Mouse (Mus musculus) c-Kit-positive CD71-positive TER-119-positive erythroid progenitor cells, embryonic 14.5 days (primary cell): ENCODE data around the gene Mfsd6.

ENCODE experiments used
- DNase-seq: peaks from one replicate; pipeline ENCODE4 v3.0.0-alpha.2; 2013; ENCODE audit warnings: low spot score

Gene Mfsd6

GRCm38 (mm10) chr1:52639090-52639489 lies 88.2 kb downstream of the Mfsd6 start:
- DNase-seq = no peak

GRCm38 (mm10) chr1:52638101-52638500 lies 89.2 kb downstream of the Mfsd6 start:
- no peak for DNase-seq

- DNase-seq = no peak
These were observed 91.3 kb downstream of the Mfsd6 start for GRCm38 (mm10) chr1:52635932-52636331.

GRCm38 (mm10) chr1:52634251-52634650 lies 93.0 kb downstream of the Mfsd6 start:
- no peak for DNase-seq

GRCm38 (mm10) chr1:52631570-52631969 lies 95.7 kb downstream of the Mfsd6 start:
- DNase-seq = no peak

- DNase-seq = peak; percentile 60
These were observed 96.3 kb downstream of the Mfsd6 start for GRCm38 (mm10) chr1:52630937-52631299.

- DNase-seq = peak; percentile 80
These were observed 96.9 kb downstream of the Mfsd6 start, which contains the start of gene Nemp2 for GRCm38 (mm10) chr1:52630248-52630936. Gene Nemp2, plus strand, starts transcription at chr1:52630703.

GRCm38 (mm10) chr1:52620442-52620841 lies 106.8 kb downstream of the Mfsd6 start:
- DNase-seq = no peak

- DNase-seq = no peak
These were observed 109.0 kb downstream of the Mfsd6 start for GRCm38 (mm10) chr1:52618217-52618616.

- DNase-seq = no peak
These were observed 118.8 kb downstream of the Mfsd6 start for GRCm38 (mm10) chr1:52608486-52608885.

- no peak for DNase-seq
These were observed 119.6 kb downstream of the Mfsd6 start for GRCm38 (mm10) chr1:52607700-52608099.
